Mouse (Mus musculus) heart, adult 2 months (tissue): ENCODE measurements around the gene Actn3. TPM values are rescaled to one million over a fixed set of nuclear protein-coding genes. Genes with fewer than 3 reads are reported as not detected.

Source experiments
- DNase-seq, 2 experiments: peaks; one replicate each; pipeline ENCODE4 v3.0.0; 2021
- H3K27ac ChIP-seq: fragments of 200-600 bp; 2 replicates; pipeline ENCODE4 v1.8.1; 2022
- H3K27me3 ChIP-seq: fragments of 200-500 bp; 2 replicates; pipeline ENCODE4 v1.6.1; 2012; ENCODE audit warnings: mild to moderate bottlenecking, low read length, inconsistent platforms, mixed read lengths; ENCODE audit not compliant: control insufficient read depth, insufficient read depth
- H3K36me3 ChIP-seq: fragments of 200-500 bp; 2 replicates; pipeline ENCODE4 v1.6.1; 2012; ENCODE audit warnings: low read length, inconsistent platforms; ENCODE audit not compliant: control insufficient read depth, insufficient read depth
- H3K4me1 ChIP-seq: fragments of 200-500 bp; 2 replicates; pipeline ENCODE4 v1.6.1; 2011; ENCODE audit warnings: low read length; ENCODE audit not compliant: control insufficient read depth, insufficient read depth
- H3K4me3 ChIP-seq: fragments of 200-600 bp; 2 replicates; pipeline ENCODE4 v1.8.1; 2022
- H3K79me2 ChIP-seq: fragments of 200-500 bp; replicated peaks from 2 replicates; pipeline ENCODE4 v1.6.1; 2012; ENCODE audit warnings: mild to moderate bottlenecking, inconsistent platforms, low read length, moderate library complexity, mixed read lengths; ENCODE audit not compliant: control insufficient read depth, insufficient read depth
- H3K9ac ChIP-seq: fragments of 200-500 bp; 2 replicates; pipeline ENCODE4 v1.6.1; 2012; ENCODE audit warnings: low read depth, mild to moderate bottlenecking, control low read depth, inconsistent platforms, low read length, mixed read lengths
- CTCF ChIP-seq: fragments of 200-600 bp; IDR thresholded peaks from 2 replicates; pipeline ENCODE4 v1.8.1; 2022; ENCODE audit warnings: antibody characterized with exemption, mild to moderate bottlenecking, moderate library complexity
- EP300 ChIP-seq: fragments of 200-500 bp; IDR thresholded peaks from 2 replicates; pipeline ENCODE4 v1.6.1; 2011; ENCODE audit warnings: low read depth, low read length, control low read depth; ENCODE audit not compliant: insufficient read depth
- POLR2A ChIP-seq: fragments of 200-500 bp; IDR thresholded peaks from 2 replicates; pipeline ENCODE4 v1.6.1; 2011; ENCODE audit warnings: mild to moderate bottlenecking, low read depth, low read length, control low read depth; ENCODE audit not compliant: insufficient read depth
- WGBS: fragments of 180-500 bp; shearing (Covaris S2); methylation state at CpG from one replicate; pipeline ENCODE4 v1.1.7; 2018; 5-methylcytosine and 5-hydroxymethylcytosine counted together
- intact Hi-C: fragments of 180-260 bp; cut with DNase I; formaldehyde crosslinking; loops from one replicate; pipeline ENCODE4 v1.15.1; 2025
- polyA plus RNA-seq: library from polyadenylated mRNA; depleted of rRNA; stranded (reverse); fragments of >200 nt; gene quantifications from 2 replicates; pipeline ENCODE4 v1.2.3, GENCODE M21; 2012
- total RNA-seq, 2 experiments: library from RNA; stranded (reverse); gene quantifications; 2 replicates each; pipeline ENCODE4 v1.2.3; 2021

Gene Actn3
- total and polyA plus RNA-seq, 3 experiments, result 0.39 to 0.57 (median 0.39) TPM

- no peaks in the 10 kb centered on the region for H3K36me3 ChIP-seq
- no peak overlapping the region for H3K9ac ChIP-seq
- peaks cover 4% of the 10 kb centered on the region; the same call in 1 of the 2 replicates for H3K4me1 ChIP-seq
- no peak overlapping the region for H3K4me3 ChIP-seq
- no peak overlapping the region for H3K27ac ChIP-seq
- TF ChIP-seq EP300 (no peak), POLR2A (no peak), CTCF (no peak)
- no peaks in the 10 kb centered on the region for H3K79me2 ChIP-seq
- no peak for DNase-seq
- intact Hi-C loops, result loop anchor here (10.0 kb wide), 1 partner anchor 225 kb away; the partner anchor contains the start of gene Rce1
- H3K27me3 ChIP-seq, result no peaks in the 10 kb centered on the region
- WGBS, result 32% methylated on average over 5 of the region's 5 CpGs
These were observed 27.4 kb downstream of the Actn3 start for GRCm38 (mm10) chr19:4850281-4850680.

GRCm38 (mm10) chr19:4849800-4850199, 27.9 kb downstream of the Actn3 start:
- H3K9ac ChIP-seq, result no peak overlapping the region
- no peaks in the 10 kb centered on the region for H3K36me3 ChIP-seq
- intact Hi-C loops, result loop anchor here (10.0 kb wide), 1 partner anchor 225 kb away; the partner anchor contains the start of gene Rce1
- no peak overlapping the region for H3K4me3 ChIP-seq
- H3K4me1 ChIP-seq, result peaks cover 4% of the 10 kb centered on the region; the same call in 1 of the 2 replicates
- DNase-seq, result no peak
- TF ChIP-seq POLR2A (no peak), CTCF (no peak), EP300 (no peak)
- no peaks in the 10 kb centered on the region for H3K79me2 ChIP-seq
- WGBS, result 56% methylated on average over 4 of the region's 4 CpGs
- no peak overlapping the region for H3K27ac ChIP-seq
- no peaks in the 10 kb centered on the region for H3K27me3 ChIP-seq

DNA sequence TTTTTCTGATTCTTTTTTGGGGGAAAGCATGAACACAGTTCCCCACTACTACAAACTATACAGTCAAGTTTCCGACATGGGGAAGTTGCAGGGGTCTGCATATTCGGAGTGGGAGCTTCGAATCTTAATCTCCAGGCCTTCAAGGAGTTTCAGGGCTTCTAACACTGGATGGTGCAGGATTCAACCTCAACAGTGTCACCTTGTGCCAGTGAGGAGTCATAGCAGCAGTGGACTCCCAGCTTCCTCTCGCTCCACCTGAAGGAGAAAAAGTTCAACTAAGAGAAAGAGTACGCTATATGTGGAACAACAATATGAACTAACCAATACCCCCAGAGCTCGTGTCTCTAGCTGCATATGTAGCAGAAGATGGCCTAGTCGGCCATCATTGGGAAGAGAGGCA, 30.2 kb downstream of the Actn3 start:
- Histone ChIP-seq H3K4me1 (no peaks in the 10 kb centered on the region), H3K36me3 (no peaks in the 10 kb centered on the region), H3K27me3 (no peaks in the 10 kb centered on the region), H3K9ac (no peak overlapping the region), H3K27ac (no peak overlapping the region), H3K79me2 (no peaks in the 10 kb centered on the region), H3K4me3 (no peak overlapping the region)
- WGBS, result 21% methylated on average over 7 of the region's 7 CpGs
- TF ChIP-seq CTCF (peak; percentile 77), EP300 (no peak), POLR2A (no peak)
- intact Hi-C loops, result loop anchor here (1.0 kb wide), 1 partner anchor 92 kb away; no protein-coding TSS in a partner anchor
- no peak for DNase-seq

GRCm38 (mm10) chr19:4845846-4846245, 31.9 kb downstream of the Actn3 start:
- WGBS, result 58% methylated on average over 2 of the region's 2 CpGs
- Histone ChIP-seq H3K4me1 (no peaks in the 10 kb centered on the region), H3K36me3 (no peaks in the 10 kb centered on the region), H3K9ac (no peak overlapping the region), H3K79me2 (no peaks in the 10 kb centered on the region), H3K27me3 (no peaks in the 10 kb centered on the region), H3K4me3 (no peak overlapping the region), H3K27ac (no peak overlapping the region)
- intact Hi-C loops, result no loop called here
- TF ChIP-seq POLR2A, result no peak
- no peak for TF ChIP-seq CTCF
- no peak for DNase-seq

DNA sequence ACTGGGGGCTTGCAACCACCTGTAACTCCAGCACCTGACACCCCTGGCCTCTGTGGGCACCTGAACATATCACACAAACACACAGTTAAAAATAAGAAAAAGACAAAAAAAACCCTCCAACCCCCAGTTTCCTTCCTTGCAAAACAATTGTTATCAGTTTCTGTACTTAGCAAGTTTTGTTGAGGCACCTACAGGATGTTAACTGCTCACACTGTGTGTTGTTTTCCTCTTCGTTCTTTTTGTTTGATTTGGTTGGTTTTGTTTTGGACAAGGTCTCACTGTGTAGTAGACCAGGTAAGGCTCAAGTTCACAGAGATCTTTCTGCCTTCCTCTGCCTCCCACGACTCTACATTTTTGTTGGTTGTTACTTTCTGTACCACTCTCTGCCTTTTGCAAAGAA, 35.1 kb downstream of the Actn3 start:
- Histone ChIP-seq H3K79me2 (no peaks in the 10 kb centered on the region), H3K4me3 (no peak overlapping the region), H3K4me1 (peaks cover 3% of the 10 kb centered on the region), H3K36me3 (no peaks in the 10 kb centered on the region), H3K9ac (no peak overlapping the region), H3K27me3 (no peaks in the 10 kb centered on the region), H3K27ac (no peak overlapping the region)
- TF ChIP-seq EP300, result no peak
- no peak for TF ChIP-seq POLR2A
- no peak for TF ChIP-seq CTCF
- no peak for DNase-seq
- WGBS, result 41% methylated on average over 2 of the region's 2 CpGs
- intact Hi-C loops, result no loop called here

- H3K79me2 ChIP-seq, result no peaks in the 10 kb centered on the region
- H3K36me3 ChIP-seq, result no peaks in the 10 kb centered on the region
- no peak overlapping the region for H3K4me3 ChIP-seq
- no peak overlapping the region for H3K9ac ChIP-seq
- no peaks in the 10 kb centered on the region for H3K27me3 ChIP-seq
- no peak for DNase-seq
- H3K4me1 ChIP-seq, result peaks cover 3% of the 10 kb centered on the region
- H3K27ac ChIP-seq, result no peak overlapping the region
- TF ChIP-seq POLR2A (no peak), CTCF (no peak), EP300 (no peak)
- WGBS, result 74% methylated on average over 9 of the region's 9 CpGs
- intact Hi-C loops, result no loop called here
These were observed 36.9 kb downstream of the Actn3 start for GRCm38 (mm10) chr19:4840848-4841247.
